Mouse (Mus musculus): ENCODE results near the gene Gpat3. TPM values are rescaled to one million over a fixed set of nuclear protein-coding genes. Genes with fewer than 3 reads are reported as not detected.
A peak's percentile ranks its signal among the peaks of the same experiment; 100 is the strongest.

The Gpat3 gene
- polyA plus RNA-seq, 1 experiment from 2014 or later: 3.2 TPM

DNA sequence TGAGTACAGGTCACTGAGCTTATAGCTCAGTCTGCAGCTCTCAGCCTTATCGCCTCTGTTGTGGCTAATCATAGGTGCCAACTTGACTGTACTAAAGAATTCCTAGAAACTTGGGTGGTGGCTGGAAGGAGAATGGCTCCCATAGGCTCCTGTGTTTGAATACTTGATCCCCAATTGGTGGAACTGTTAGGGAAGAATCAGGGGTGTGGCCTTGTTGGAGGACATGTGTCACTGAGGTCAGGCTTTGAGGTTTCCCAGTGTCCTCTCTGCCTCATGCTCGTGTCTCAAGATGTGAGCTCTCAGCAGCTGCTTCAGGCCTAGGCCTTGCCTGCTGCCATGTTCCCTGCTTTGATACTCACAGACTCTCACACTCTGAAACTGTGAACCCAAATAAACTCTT is 11.7 kb upstream of the Gpat3 start:
- Histone ChIP-seq H3K4me3 (no peak overlapping the region), H3K27ac (no peak overlapping the region), H3K4me1 (peaks cover 5% of the 10 kb centered on the region; the same call in 1 of the 2 replicates), H3K4me2 (replicated peaks) (no peak overlapping the region), H3K9ac (no peak overlapping the region), H3K36me3 (no peaks in the 10 kb centered on the region), H3K27me3 (no peaks in the 10 kb centered on the region), H3K9me3 (no peaks in the 10 kb centered on the region)
- WGBS: 79% methylated on average over 2 of the region's 2 CpGs
- ATAC-seq (ENCODE audit: low FRiP score, low read depth): no peak

DNA sequence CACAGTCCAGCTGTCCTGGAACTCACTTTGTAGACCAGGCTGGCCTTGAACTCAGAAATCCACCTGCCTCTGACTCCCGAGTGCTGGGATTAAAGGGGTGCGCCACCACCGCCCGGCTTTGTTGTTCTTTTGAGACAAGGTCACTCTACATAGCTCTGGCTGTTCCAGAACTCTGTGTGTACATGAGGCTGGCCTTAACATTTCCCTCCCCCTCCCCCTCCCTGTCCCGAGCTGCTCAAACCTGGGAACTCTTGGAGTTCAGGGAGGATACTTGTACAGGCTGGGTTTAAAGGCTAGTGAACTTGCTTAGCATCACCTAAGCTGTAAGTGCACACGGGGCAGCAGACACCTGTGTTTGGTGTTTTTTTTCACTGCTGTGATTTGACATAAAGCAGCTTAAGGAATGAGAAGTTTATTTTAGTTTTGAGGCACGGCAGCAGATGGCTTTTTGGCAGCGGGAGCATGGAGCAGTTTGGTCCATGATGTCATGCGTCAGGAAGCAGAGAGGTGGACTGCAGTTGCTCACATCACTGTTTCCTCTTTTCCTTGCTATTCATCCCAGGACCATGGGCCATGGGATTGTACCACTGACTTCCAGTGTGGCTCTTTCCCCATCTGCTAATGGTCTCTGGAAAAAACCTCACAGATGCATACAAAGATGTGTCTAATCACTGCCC is 9.5 kb upstream of the Gpat3 start:
- Histone ChIP-seq H3K4me2 (replicated peaks) (no peak overlapping the region), H3K4me3 (no peak overlapping the region), H3K27me3 (no peaks in the 10 kb centered on the region), H3K27ac (peak overlapping the region; percentile 1; the same call in 1 of the 2 replicates), H3K4me1 (no peaks in the 10 kb centered on the region), H3K9me3 (no peaks in the 10 kb centered on the region), H3K9ac (no peak overlapping the region), H3K36me3 (no peaks in the 10 kb centered on the region)
- peak; percentile 44; the same call in 1 of the 2 replicates for ATAC-seq (ENCODE audit: low FRiP score, low read depth)
- 58% methylated on average over 9 of the region's 9 CpGs for WGBS

DNA sequence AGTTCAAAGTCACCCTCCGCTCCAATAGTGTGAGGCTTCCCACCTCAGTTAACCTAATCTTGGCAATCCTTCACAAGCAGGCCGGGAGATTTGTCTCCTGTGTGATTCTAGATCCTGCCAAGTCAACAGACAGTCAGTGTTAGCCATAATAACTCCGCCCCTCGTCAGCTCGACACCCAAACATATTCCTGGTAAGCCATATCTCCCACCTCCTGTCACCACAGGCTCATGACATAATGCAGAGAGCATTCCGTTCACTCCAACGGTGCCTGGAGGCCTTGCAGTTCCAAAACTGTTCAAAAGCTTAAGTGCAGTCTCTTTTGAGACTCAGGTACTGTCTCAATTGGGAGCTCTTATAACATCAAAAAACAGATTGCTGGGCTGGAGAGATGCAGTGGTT is 7.6 kb upstream of the Gpat3 start:
- H3K27me3 ChIP-seq: no peaks in the 10 kb centered on the region
- H3K4me1 ChIP-seq: no peaks in the 10 kb centered on the region
- H3K4me2 ChIP-seq (replicated peaks): no peak overlapping the region
- ATAC-seq (ENCODE audit: low FRiP score, low read depth): no peak
- no peaks in the 10 kb centered on the region for H3K36me3 ChIP-seq
- no peak overlapping the region for H3K27ac ChIP-seq
- no peak overlapping the region for H3K9ac ChIP-seq
- peaks cover 11% of the 10 kb centered on the region; the same call in 1 of the 2 replicates for H3K9me3 ChIP-seq
- H3K4me3 ChIP-seq: no peak overlapping the region
- WGBS: 79% methylated on average over 7 of the region's 7 CpGs

DNA sequence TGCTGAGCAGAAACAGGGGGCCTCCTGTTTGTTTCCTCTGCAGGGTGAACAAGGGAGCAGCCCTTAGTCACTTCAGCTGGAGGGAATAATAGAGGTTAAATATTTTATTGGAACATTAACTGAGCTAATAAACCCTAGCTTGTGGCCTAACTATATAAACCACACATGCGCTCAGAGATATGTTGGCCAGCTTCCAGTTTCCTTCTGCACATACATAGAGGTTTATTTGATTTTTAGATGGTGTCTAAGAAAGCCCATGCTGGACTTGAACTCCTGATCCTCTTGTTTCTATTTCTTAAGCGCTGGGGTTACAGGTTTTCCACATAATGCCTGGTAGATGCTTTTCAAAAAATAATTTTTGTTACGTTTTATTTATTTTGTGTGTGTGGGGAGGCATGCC is 1.0 kb upstream of the Gpat3 start:
- no peaks in the 10 kb centered on the region for H3K36me3 ChIP-seq
- no peak overlapping the region for H3K27ac ChIP-seq
- ATAC-seq (ENCODE audit: low FRiP score, low read depth): peak; percentile 35; the same call in 1 of the 2 replicates
- peak overlapping the region; percentile 66; the same call in 1 of the 2 replicates for H3K4me3 ChIP-seq
- H3K9ac ChIP-seq: 0 out of 2 replicates have a peak overlapping the region, but pooled peaks have one; percentile 13
- H3K4me1 ChIP-seq: peaks cover 24% of the 10 kb centered on the region
- peak overlapping the region; percentile 97 for H3K4me2 ChIP-seq (replicated peaks)
- H3K9me3 ChIP-seq: peaks cover 11% of the 10 kb centered on the region; the same call in 1 of the 2 replicates
- WGBS: 41% methylated on average over 3 of the region's 3 CpGs
- peaks cover 52% of the 10 kb centered on the region for H3K27me3 ChIP-seq

DNA sequence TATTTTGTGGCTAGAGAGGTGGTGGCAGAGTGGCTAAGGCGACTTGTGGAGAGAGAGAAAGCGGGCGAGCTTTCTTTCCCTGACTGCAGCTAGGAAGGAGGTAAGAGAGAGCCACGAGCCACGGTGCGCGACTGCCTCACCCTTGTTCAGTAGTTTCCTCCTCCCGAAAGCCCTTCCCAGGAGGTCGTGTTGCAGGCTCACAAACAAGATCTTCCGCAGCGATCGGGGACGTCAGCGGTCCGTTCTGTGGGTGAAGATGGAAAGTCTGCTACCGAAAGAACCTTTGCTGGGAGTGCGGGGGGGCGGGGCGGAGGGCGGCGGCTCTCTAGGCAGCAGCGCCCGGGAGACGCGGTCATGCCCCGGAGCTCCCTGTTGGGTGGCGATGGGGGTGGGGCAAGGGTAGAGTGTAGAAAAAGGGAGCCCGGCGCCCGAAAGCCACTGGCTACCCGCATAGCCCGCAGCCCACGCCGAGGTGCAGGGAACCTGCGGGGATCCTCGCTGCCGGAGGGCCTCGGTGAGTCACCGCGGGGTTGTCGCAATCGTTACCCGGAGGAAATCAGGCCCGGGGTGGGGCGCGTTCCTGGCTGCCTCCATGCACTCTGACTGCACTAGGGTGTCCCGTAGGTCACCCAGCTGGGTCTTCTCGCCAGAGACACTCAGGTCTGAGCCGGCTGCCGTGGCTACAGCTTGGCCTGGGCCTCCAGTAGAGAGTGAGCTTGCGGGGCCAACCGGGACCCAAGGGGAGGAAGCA is 510 bp downstream of the Gpat3 start:
- WGBS: under 1% methylated on average over 52 of the region's 52 CpGs
- peak overlapping the region; percentile 97 for H3K4me2 ChIP-seq (replicated peaks)
- H3K27ac ChIP-seq: peak overlapping the region; percentile 10; the same call in 1 of the 2 replicates
- H3K9me3 ChIP-seq: peaks cover 11% of the 10 kb centered on the region; the same call in 1 of the 2 replicates
- no peaks in the 10 kb centered on the region for H3K36me3 ChIP-seq
- peaks cover 24% of the 10 kb centered on the region for H3K4me1 ChIP-seq
- peak; percentile 58; the same call in 1 of the 2 replicates for ATAC-seq (ENCODE audit: low FRiP score, low read depth)
- H3K4me3 ChIP-seq: peak overlapping the region; percentile 66
- peak overlapping the region; percentile 70 for H3K9ac ChIP-seq
- H3K27me3 ChIP-seq: peaks cover 54% of the 10 kb centered on the region

- WGBS: under 1% methylated on average over 22 of the region's 22 CpGs
- Histone ChIP-seq H3K4me3 (peak overlapping the region; percentile 66), H3K9me3 (peaks cover 11% of the 10 kb centered on the region; the same call in 1 of the 2 replicates), H3K4me2 (replicated peaks) (peak overlapping the region; percentile 97), H3K9ac (peak overlapping the region; percentile 70), H3K27ac (no peak overlapping the region), H3K27me3 (peaks cover 54% of the 10 kb centered on the region), H3K4me1 (peaks cover 24% of the 10 kb centered on the region), H3K36me3 (no peaks in the 10 kb centered on the region)
- peak; percentile 49; the same call in 1 of the 2 replicates for ATAC-seq (ENCODE audit: low FRiP score, low read depth)
Measured at GRCm38 (mm10) chr5:100846599-100846920, 1.0 kb downstream of the Gpat3 start.

DNA sequence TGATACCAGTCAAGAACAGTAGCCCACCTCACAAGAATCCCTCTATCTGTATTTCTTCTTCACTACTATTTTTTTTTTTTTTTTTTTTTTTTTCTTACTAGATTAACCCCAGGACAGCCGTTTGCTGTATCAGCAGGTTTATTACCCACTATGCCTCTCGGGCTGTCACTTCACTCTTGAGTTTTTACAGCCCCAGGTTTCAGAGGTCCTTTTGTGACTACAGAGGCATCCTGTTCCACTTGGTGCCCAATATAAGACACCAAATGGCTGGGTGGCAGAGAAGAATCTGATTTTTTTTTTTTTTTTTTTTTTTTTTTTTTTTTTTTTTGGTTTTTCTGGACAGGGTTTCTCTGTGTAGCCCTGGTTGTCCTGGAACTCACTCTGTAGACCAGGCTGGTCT is 1.6 kb downstream of the Gpat3 start:
- Histone ChIP-seq H3K36me3 (no peaks in the 10 kb centered on the region), H3K4me2 (replicated peaks) (peak overlapping the region; percentile 97), H3K9me3 (peaks cover 6% of the 10 kb centered on the region; the same call in 1 of the 2 replicates), H3K4me1 (peaks cover 24% of the 10 kb centered on the region), H3K9ac (peak overlapping the region; percentile 70; the same call in 1 of the 2 replicates), H3K4me3 (peak overlapping the region; percentile 66), H3K27me3 (peaks cover 54% of the 10 kb centered on the region), H3K27ac (no peak overlapping the region)
- ATAC-seq (ENCODE audit: low FRiP score, low read depth): no peak
- WGBS: 0% methylated on average over 2 of the region's 2 CpGs

DNA sequence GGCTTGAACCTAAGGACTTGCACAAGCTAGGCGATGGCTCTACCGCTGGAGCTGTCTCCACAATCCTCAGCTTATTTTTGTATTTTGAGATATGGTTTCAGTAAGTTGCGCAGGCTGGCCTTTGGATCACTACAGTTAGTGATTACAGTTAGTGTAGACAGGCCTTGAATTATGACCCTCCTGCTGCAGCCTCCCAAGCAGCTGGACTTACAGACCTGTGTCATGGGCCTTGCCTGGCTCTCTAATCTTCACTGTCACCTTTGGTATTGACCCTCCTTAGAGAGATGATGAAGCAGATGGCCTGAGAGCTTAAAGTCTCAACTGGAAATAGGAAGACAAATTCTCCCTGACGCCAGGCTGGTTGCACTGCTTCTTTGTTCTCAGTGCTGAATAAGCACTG is 8.4 kb downstream of the Gpat3 start:
- no peak for ATAC-seq (ENCODE audit: low FRiP score, low read depth)
- Histone ChIP-seq H3K4me2 (replicated peaks) (no peak overlapping the region), H3K4me1 (no peaks in the 10 kb centered on the region), H3K27ac (no peak overlapping the region), H3K4me3 (no peak overlapping the region), H3K36me3 (no peaks in the 10 kb centered on the region), H3K9ac (no peak overlapping the region), H3K27me3 (peaks cover 6% of the 10 kb centered on the region), H3K9me3 (no peaks in the 10 kb centered on the region)
- 83% methylated on average over 4 of the region's 4 CpGs for WGBS

GRCm38 (mm10) chr5:100856552-100856951 is 11.0 kb downstream of the Gpat3 start:
- Histone ChIP-seq H3K4me1 (no peaks in the 10 kb centered on the region), H3K27me3 (no peaks in the 10 kb centered on the region), H3K27ac (no peak overlapping the region), H3K4me2 (replicated peaks) (no peak overlapping the region), H3K4me3 (no peak overlapping the region), H3K36me3 (no peaks in the 10 kb centered on the region), H3K9ac (no peak overlapping the region), H3K9me3 (no peaks in the 10 kb centered on the region)
- ATAC-seq (ENCODE audit: low FRiP score, low read depth): no peak
- 73% methylated on average over 3 of the region's 3 CpGs for WGBS

GRCm38 (mm10) chr5:100860417-100861053 is 15.0 kb downstream of the Gpat3 start:
- Histone ChIP-seq H3K4me2 (replicated peaks) (no peak overlapping the region), H3K9ac (no peak overlapping the region), H3K36me3 (no peaks in the 10 kb centered on the region), H3K27ac (no peak overlapping the region), H3K4me3 (no peak overlapping the region), H3K27me3 (no peaks in the 10 kb centered on the region), H3K9me3 (no peaks in the 10 kb centered on the region), H3K4me1 (no peaks in the 10 kb centered on the region)
- 73% methylated on average over 12 of the region's 12 CpGs for WGBS
- ATAC-seq (ENCODE audit: low FRiP score, low read depth): no peak

GRCm38 (mm10) chr5:100861140-100861539 is 15.6 kb downstream of the Gpat3 start:
- H3K4me2 ChIP-seq (replicated peaks): no peak overlapping the region
- no peaks in the 10 kb centered on the region for H3K27me3 ChIP-seq
- ATAC-seq (ENCODE audit: low FRiP score, low read depth): no peak
- WGBS: 68% methylated on average over 4 of the region's 4 CpGs
- H3K9ac ChIP-seq: no peak overlapping the region
- no peaks in the 10 kb centered on the region for H3K36me3 ChIP-seq
- no peak overlapping the region for H3K27ac ChIP-seq
- H3K9me3 ChIP-seq: no peaks in the 10 kb centered on the region
- no peaks in the 10 kb centered on the region for H3K4me1 ChIP-seq
- H3K4me3 ChIP-seq: no peak overlapping the region

DNA sequence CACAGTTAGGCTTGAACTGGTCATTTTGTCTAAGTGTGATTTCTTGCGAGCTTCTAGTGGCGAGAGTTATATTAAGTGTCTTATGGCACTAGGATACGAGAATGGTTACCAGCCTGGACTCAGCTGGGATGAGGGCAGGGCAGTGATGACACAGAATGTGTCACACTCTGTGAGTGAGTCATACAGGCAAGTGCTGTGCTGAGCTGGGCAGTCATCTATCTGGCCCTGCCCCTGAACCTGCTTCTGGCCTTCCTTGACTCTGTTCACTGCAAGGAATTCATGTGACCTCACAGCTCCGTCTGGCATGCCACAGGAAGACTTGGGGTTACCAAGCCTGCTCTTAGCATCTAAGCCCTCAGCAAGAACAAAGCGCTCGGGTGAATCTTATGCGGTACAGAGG is 16.3 kb downstream of the Gpat3 start:
- no peak for ATAC-seq (ENCODE audit: low FRiP score, low read depth)
- no peak overlapping the region for H3K4me2 ChIP-seq (replicated peaks)
- WGBS: 81% methylated on average over 7 of the region's 7 CpGs
- H3K4me1 ChIP-seq: no peaks in the 10 kb centered on the region
- no peaks in the 10 kb centered on the region for H3K36me3 ChIP-seq
- H3K27ac ChIP-seq: no peak overlapping the region
- H3K9ac ChIP-seq: no peak overlapping the region
- no peak overlapping the region for H3K4me3 ChIP-seq
- H3K27me3 ChIP-seq: no peaks in the 10 kb centered on the region
- no peaks in the 10 kb centered on the region for H3K9me3 ChIP-seq

Measured in limb, embryonic 13.5 days (tissue).